Mouse (Mus musculus) inflammation-experienced regulatory T-cells (primary cell): ENCODE results near the gene Gm29289. TPM values are rescaled to one million over a fixed set of nuclear protein-coding genes. Genes with fewer than 3 reads are reported as not detected.

Source experiments
- polyA plus RNA-seq, 2 experiments: library from polyadenylated mRNA; unstranded; fragments of 100-300 nt; shearing (Covaris generic); gene quantifications; one replicate each; pipeline ENCODE4 v1.2.1; 2017

Gene Gm29289
- polyA plus RNA-seq: not detected

DNA sequence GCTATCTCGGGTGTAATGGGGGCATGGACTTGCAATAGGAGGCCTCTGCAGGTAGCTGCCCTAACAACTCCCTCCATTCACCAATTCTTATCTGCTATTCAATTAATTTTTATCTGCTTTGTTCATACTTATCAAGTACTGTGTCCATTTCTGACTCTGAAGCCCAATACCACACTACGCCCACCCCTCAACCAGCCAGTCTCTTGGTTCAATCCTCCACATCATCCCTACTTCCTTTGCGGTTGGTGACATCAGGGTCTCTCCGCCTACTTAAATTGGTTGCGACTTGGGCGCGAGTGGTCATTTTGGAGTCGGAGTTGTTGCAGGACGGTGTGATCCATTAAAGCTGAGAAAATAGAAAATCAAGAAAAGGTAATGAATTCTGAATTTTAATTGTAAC, at the start of gene Gm29289:
Gm29289 (plus strand) TSS at position 301 of the 400 bp plus-strand sequence.

GRCm38 (mm10) chrY:2900689-2901088, 31.7 kb upstream of the Gm29289 start, which contains the start of gene Gm10352:
Gm10352 (plus strand) TSS chrY:2900989.

Other genes with a start within 250 kb of the Gm29289 start
- not detected for gene H2al2b, start 211.9 kb upstream of the Gm29289 start, polyA plus RNA-seq
- gene Gm4064, start 136.4 kb upstream of the Gm29289 start, polyA plus RNA-seq: not detected
- not detected for gene Rbmy, start 101.9 kb upstream of the Gm29289 start, polyA plus RNA-seq
- gene Gm10256, start 101.9 kb upstream of the Gm29289 start, polyA plus RNA-seq: not detected
- not detected for gene Gm10352, start 31.6 kb upstream of the Gm29289 start, polyA plus RNA-seq